Mouse (Mus musculus): ENCODE measurements around the gene Cse1l. TPM values are rescaled to one million over a fixed set of nuclear protein-coding genes. Genes with fewer than 3 reads are reported as not detected.

Gene Cse1l
- polyA plus RNA-seq, 1 experiment from 2014 or later: 118 TPM

DNA sequence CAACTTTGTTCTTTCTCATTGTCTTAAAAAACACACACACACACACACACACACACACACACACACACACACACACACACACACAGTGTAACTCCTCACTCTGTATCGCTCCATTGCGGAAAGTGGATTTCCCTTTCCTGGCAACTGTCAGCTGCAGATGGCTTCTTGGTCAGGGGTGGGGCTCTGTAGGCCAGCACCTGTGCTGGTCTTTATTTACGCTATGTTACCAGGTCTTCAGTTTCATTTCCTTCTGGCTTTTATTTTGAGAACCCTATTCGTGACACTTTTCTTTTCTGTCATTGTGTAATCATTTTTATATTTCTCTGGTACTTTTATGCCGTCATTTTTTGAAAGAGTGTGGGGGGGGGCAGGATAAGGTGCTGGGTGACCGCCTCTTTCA, 30.3 kb upstream of the Cse1l start:
- H3K27me3 ChIP-seq (ENCODE audit: control insufficient read depth, insufficient read depth, low read depth, low read length): no peaks in the 10 kb centered on the region
- no peak overlapping the region for H3K27ac ChIP-seq (ENCODE audit: low read length)
- no peak overlapping the region for H3K4me3 ChIP-seq (ENCODE audit: low read length)
- 80% methylated on average over 6 of the region's 6 CpGs for WGBS
- no peaks in the 10 kb centered on the region for H3K9me3 ChIP-seq (ENCODE audit: control insufficient read depth, low read length)
- H3K9ac ChIP-seq (ENCODE audit: low read length): no peak overlapping the region
- no peak overlapping the region for H3K4me2 ChIP-seq (ENCODE audit: low read depth, low read length)
- ATAC-seq (ENCODE audit: low read depth): no peak
- no peaks in the 10 kb centered on the region for H3K4me1 ChIP-seq (replicated peaks; ENCODE audit: control insufficient read depth, insufficient read depth, low read length)
- peaks cover 19% of the 10 kb centered on the region for H3K36me3 ChIP-seq (ENCODE audit: control insufficient read depth, insufficient read depth, low read length)

DNA sequence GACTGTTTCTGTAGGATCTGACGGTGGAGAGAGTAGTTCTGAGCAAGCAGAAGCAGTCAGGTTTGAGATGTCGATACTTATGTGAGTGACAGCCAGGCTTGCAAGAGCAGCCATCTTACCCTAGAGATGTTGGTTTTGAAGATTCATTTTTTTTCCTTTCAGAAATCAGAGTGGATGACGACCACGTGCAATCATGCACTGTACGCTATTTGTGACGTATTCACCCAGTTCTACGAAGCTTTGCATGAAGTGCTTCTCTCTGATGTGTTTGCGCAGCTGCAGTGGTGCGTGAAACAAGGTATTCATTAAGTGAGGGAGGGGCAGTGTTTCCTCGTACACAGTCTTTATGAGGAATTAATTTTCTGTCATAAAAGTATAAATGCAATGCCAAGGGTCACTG, 29.5 kb upstream of the Cse1l start:
- WGBS: 78% methylated on average over 10 of the region's 10 CpGs
- Histone ChIP-seq H3K36me3 (ENCODE audit: control insufficient read depth, insufficient read depth, low read length) (peaks cover 19% of the 10 kb centered on the region), H3K9ac (ENCODE audit: low read length) (no peak overlapping the region), H3K4me3 (ENCODE audit: low read length) (no peak overlapping the region), H3K4me2 (ENCODE audit: low read depth, low read length) (no peak overlapping the region), H3K4me1 (replicated peaks; ENCODE audit: control insufficient read depth, insufficient read depth, low read length) (no peaks in the 10 kb centered on the region), H3K9me3 (ENCODE audit: control insufficient read depth, low read length) (no peaks in the 10 kb centered on the region), H3K27ac (ENCODE audit: low read length) (no peak overlapping the region), H3K27me3 (ENCODE audit: control insufficient read depth, insufficient read depth, low read depth, low read length) (no peaks in the 10 kb centered on the region)
- ATAC-seq (ENCODE audit: low read depth): no peak

DNA sequence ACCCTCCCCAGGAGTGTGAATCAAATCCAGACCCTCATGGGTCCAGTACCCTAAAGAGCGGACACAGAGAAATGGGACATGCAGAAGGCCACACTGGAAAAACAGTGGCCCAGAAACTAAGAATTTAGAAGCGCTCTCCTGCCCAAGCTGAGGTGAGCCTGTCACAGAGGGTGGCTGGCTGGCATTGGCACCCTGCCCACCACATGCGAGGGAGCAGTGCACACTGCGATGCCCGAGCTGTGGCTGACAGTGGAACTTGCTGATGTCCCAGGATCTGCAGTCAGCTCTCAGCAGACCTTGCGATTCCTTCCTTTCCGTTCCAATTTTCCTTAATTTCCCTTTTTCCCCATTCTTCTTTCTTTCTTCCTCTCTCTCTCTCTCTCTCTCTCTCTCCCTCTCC, 20.8 kb upstream of the Cse1l start:
- no peaks in the 10 kb centered on the region for H3K27me3 ChIP-seq (ENCODE audit: control insufficient read depth, insufficient read depth, low read depth, low read length)
- H3K27ac ChIP-seq (ENCODE audit: low read length): no peak overlapping the region
- no peak overlapping the region for H3K4me2 ChIP-seq (ENCODE audit: low read depth, low read length)
- peaks cover 5% of the 10 kb centered on the region; the same call in 1 of the 2 replicates for H3K36me3 ChIP-seq (ENCODE audit: control insufficient read depth, insufficient read depth, low read length)
- no peaks in the 10 kb centered on the region for H3K9me3 ChIP-seq (ENCODE audit: control insufficient read depth, low read length)
- H3K9ac ChIP-seq (ENCODE audit: low read length): no peak overlapping the region
- ATAC-seq (ENCODE audit: low read depth): no peak
- H3K4me3 ChIP-seq (ENCODE audit: low read length): no peak overlapping the region
- H3K4me1 ChIP-seq (replicated peaks; ENCODE audit: control insufficient read depth, insufficient read depth, low read length): no peaks in the 10 kb centered on the region
- 83% methylated on average over 7 of the region's 7 CpGs for WGBS

DNA sequence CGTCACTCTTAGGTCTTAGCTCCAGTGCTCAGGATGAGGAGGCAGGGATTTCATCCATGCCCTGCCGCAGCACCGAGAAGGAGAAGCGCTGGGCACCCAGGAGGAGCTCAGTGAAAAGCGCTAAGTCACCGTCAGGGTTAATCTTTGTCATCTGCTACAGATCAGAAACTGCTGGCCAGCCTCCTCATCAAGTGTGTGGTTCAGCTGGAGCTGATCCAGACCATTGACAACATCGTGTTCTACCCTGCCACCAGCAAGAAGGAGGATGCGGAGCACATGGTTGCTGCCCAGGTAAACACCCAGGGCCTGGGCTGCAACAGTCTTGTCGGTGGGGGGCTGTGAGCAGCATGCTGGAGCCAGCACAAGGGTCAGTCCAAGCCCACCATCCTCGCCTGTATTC, 20.2 kb upstream of the Cse1l start:
- Histone ChIP-seq H3K4me2 (ENCODE audit: low read depth, low read length) (no peak overlapping the region), H3K36me3 (ENCODE audit: control insufficient read depth, insufficient read depth, low read length) (peaks cover 8% of the 10 kb centered on the region; the same call in 1 of the 2 replicates), H3K9me3 (ENCODE audit: control insufficient read depth, low read length) (no peaks in the 10 kb centered on the region), H3K4me3 (ENCODE audit: low read length) (no peak overlapping the region), H3K9ac (ENCODE audit: low read length) (no peak overlapping the region), H3K27ac (ENCODE audit: low read length) (no peak overlapping the region), H3K4me1 (replicated peaks; ENCODE audit: control insufficient read depth, insufficient read depth, low read length) (no peaks in the 10 kb centered on the region), H3K27me3 (ENCODE audit: control insufficient read depth, insufficient read depth, low read depth, low read length) (no peaks in the 10 kb centered on the region)
- ATAC-seq (ENCODE audit: low read depth): no peak
- 65% methylated on average over 10 of the region's 10 CpGs for WGBS

DNA sequence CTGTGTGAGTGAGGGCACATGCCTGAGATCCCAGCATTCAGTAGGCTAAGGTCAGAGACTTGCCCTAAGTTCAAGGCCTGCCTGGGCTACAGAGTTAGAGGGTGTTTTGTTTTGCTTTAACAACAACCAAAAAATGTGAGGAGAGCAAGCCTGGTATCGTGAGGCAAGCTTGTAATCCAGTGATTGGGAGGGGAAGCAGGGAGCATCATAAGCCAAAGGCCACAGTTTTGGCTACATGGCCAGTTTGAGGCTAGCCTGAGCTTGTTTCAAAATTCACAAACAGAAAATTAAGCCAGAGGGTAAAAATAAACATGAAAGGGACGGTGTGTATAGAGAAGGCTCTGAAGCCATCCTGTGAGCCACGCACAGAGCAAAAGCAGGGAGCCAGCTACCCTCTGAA, 19.6 kb upstream of the Cse1l start:
- Histone ChIP-seq H3K27ac (ENCODE audit: low read length) (no peak overlapping the region), H3K4me2 (ENCODE audit: low read depth, low read length) (no peak overlapping the region), H3K9me3 (ENCODE audit: control insufficient read depth, low read length) (no peaks in the 10 kb centered on the region), H3K36me3 (ENCODE audit: control insufficient read depth, insufficient read depth, low read length) (peaks cover 8% of the 10 kb centered on the region; the same call in 1 of the 2 replicates), H3K9ac (ENCODE audit: low read length) (no peak overlapping the region), H3K4me3 (ENCODE audit: low read length) (no peak overlapping the region), H3K4me1 (replicated peaks; ENCODE audit: control insufficient read depth, insufficient read depth, low read length) (no peaks in the 10 kb centered on the region), H3K27me3 (ENCODE audit: control insufficient read depth, insufficient read depth, low read depth, low read length) (no peaks in the 10 kb centered on the region)
- WGBS: 76% methylated on average over 3 of the region's 3 CpGs
- no peak for ATAC-seq (ENCODE audit: low read depth)

DNA sequence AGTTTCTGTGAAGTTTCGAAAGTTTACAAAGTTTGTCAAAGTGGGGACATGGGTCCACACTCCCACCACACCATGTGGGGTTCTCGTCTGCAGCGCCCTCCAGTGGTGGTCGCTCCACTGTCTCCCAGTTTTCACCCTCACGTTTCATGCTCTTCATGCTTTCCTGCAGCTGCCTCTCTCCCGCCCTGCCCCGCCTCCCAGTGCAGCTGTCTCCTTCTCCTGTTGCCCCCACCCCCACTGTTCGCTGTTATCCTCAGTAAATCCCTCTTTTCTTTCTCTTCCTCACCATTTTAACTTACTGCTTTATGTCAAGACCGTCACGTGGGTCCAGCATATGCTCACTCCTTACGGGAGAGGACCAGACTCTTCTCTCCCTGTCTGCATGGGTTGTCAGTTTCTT, 18.0 kb upstream of the Cse1l start:
- Histone ChIP-seq H3K9ac (ENCODE audit: low read length) (no peak overlapping the region), H3K4me3 (ENCODE audit: low read length) (no peak overlapping the region), H3K27ac (ENCODE audit: low read length) (no peak overlapping the region), H3K27me3 (ENCODE audit: control insufficient read depth, insufficient read depth, low read depth, low read length) (no peaks in the 10 kb centered on the region), H3K4me2 (ENCODE audit: low read depth, low read length) (no peak overlapping the region), H3K9me3 (ENCODE audit: control insufficient read depth, low read length) (no peaks in the 10 kb centered on the region), H3K4me1 (replicated peaks; ENCODE audit: control insufficient read depth, insufficient read depth, low read length) (no peaks in the 10 kb centered on the region), H3K36me3 (ENCODE audit: control insufficient read depth, insufficient read depth, low read length) (peaks cover 14% of the 10 kb centered on the region)
- 44% methylated on average over 11 of the region's 11 CpGs for WGBS
- ATAC-seq (ENCODE audit: low read depth): no peak

DNA sequence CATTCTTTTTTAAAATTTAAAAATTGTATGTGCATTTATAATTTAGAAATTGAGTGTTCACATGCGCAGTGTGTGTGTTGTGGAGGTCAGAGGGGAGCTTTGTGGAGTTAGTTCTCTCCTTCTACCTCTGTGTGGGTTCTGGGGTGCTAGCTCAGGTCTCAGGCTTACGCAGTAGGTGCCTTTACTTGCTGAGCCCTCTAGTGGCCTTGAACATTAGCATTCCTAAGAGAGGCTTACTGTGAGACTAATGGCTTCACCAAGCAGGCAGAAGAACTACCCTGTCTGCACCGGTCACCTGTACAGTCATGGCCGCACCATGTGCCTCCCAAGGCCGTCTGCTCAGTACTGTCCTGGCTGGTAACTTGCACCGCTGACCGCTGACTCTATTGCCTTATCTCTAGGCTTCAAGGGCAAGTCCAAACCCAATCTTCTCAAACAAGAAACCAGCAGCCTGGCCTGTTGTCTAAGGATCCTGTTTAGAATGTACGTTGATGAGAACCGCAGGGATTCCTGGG, 14.4 kb upstream of the Cse1l start:
- no peak overlapping the region for H3K9ac ChIP-seq (ENCODE audit: low read length)
- H3K4me2 ChIP-seq (ENCODE audit: low read depth, low read length): no peak overlapping the region
- H3K4me1 ChIP-seq (replicated peaks; ENCODE audit: control insufficient read depth, insufficient read depth, low read length): no peaks in the 10 kb centered on the region
- no peaks in the 10 kb centered on the region for H3K9me3 ChIP-seq (ENCODE audit: control insufficient read depth, low read length)
- H3K36me3 ChIP-seq (ENCODE audit: control insufficient read depth, insufficient read depth, low read length): peaks cover 21% of the 10 kb centered on the region
- no peaks in the 10 kb centered on the region for H3K27me3 ChIP-seq (ENCODE audit: control insufficient read depth, insufficient read depth, low read depth, low read length)
- WGBS: 79% methylated on average over 9 of the region's 9 CpGs
- no peak for ATAC-seq (ENCODE audit: low read depth)
- no peak overlapping the region for H3K4me3 ChIP-seq (ENCODE audit: low read length)
- no peak overlapping the region for H3K27ac ChIP-seq (ENCODE audit: low read length)

DNA sequence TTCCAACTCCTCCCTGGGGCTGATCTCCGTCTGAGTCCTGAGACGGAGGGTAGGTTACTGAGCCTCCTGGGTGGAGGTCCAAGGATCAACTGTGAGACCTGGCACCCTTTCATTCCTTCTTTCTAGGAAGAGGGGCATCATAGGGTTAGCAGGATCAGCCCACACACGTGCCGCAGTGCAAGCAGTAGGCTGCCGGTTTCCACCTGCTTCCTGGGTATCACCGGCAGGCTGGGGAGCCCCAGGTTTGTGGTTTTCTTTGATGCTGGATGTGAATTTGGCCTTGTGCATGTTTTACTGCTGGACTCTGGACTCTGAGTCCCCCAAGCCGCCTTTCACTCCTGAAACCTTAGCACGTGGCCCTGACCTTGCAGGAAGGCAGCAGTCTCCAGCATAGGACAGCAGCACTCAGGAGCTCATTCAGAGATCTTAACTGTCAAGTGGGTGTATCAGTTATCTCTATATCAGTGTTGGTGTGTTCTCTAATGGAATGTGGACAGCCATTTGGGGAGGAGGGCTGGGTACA, 13.6 kb upstream of the Cse1l start:
- no peak overlapping the region for H3K4me2 ChIP-seq (ENCODE audit: low read depth, low read length)
- no peaks in the 10 kb centered on the region for H3K9me3 ChIP-seq (ENCODE audit: control insufficient read depth, low read length)
- no peak overlapping the region for H3K9ac ChIP-seq (ENCODE audit: low read length)
- H3K27me3 ChIP-seq (ENCODE audit: control insufficient read depth, insufficient read depth, low read depth, low read length): no peaks in the 10 kb centered on the region
- ATAC-seq (ENCODE audit: low read depth): no peak
- no peak overlapping the region for H3K27ac ChIP-seq (ENCODE audit: low read length)
- no peaks in the 10 kb centered on the region for H3K4me1 ChIP-seq (replicated peaks; ENCODE audit: control insufficient read depth, insufficient read depth, low read length)
- no peak overlapping the region for H3K4me3 ChIP-seq (ENCODE audit: low read length)
- H3K36me3 ChIP-seq (ENCODE audit: control insufficient read depth, insufficient read depth, low read length): peaks cover 21% of the 10 kb centered on the region
- WGBS: 87% methylated on average over 8 of the region's 8 CpGs

DNA sequence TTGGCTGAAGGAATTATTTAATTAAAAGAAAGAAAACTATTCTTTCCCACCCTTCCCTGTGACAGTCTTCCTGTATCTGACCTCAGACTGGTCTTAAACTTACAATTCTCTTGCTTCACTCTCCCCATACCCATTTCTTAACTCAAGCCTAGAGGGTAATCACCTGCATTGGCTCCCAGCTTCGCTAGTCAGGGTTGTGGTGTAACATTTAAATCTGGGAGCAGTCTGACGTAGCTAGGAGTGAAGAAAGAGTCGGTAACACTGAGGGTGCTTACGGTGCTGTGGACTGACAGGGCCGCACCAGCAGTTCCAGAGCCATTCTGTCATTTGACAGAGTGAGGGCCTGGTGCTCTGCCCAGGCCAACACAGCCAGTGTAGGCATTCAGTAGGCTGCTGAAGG, 12.8 kb upstream of the Cse1l start:
- Histone ChIP-seq H3K4me2 (ENCODE audit: low read depth, low read length) (no peak overlapping the region), H3K9me3 (ENCODE audit: control insufficient read depth, low read length) (no peaks in the 10 kb centered on the region), H3K27ac (ENCODE audit: low read length) (no peak overlapping the region), H3K9ac (ENCODE audit: low read length) (no peak overlapping the region), H3K27me3 (ENCODE audit: control insufficient read depth, insufficient read depth, low read depth, low read length) (no peaks in the 10 kb centered on the region), H3K36me3 (ENCODE audit: control insufficient read depth, insufficient read depth, low read length) (peaks cover 21% of the 10 kb centered on the region), H3K4me1 (replicated peaks; ENCODE audit: control insufficient read depth, insufficient read depth, low read length) (no peaks in the 10 kb centered on the region), H3K4me3 (ENCODE audit: low read length) (no peak overlapping the region)
- no peak for ATAC-seq (ENCODE audit: low read depth)
- 90% methylated on average over 5 of the region's 5 CpGs for whole genome bisulfite sequencing

DNA sequence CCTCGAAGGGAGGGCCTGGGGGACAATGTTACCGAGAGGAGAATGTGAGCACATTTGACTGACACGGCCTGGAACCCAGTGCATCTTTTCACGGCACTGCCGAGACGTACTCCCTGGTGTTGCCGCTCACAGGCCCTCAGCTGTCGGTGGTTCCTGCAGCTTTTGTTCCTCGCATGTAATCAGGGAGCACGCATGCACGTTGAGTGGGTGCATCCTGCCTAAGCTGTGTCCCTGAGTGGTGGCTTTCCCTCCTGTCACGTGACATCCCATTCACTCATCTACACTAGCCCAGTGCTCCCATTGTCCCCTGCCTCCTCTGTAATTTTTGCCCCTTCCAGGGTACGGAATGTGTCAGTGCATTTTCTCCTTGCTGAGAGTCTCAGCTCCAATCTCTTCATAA, 9.5 kb upstream of the Cse1l start:
- Histone ChIP-seq H3K4me3 (ENCODE audit: low read length) (no peak overlapping the region), H3K27ac (ENCODE audit: low read length) (no peak overlapping the region), H3K36me3 (ENCODE audit: control insufficient read depth, insufficient read depth, low read length) (peaks cover 18% of the 10 kb centered on the region; the same call in 1 of the 2 replicates), H3K9me3 (ENCODE audit: control insufficient read depth, low read length) (no peaks in the 10 kb centered on the region), H3K9ac (ENCODE audit: low read length) (no peak overlapping the region), H3K4me2 (ENCODE audit: low read depth, low read length) (no peak overlapping the region), H3K4me1 (replicated peaks; ENCODE audit: control insufficient read depth, insufficient read depth, low read length) (no peaks in the 10 kb centered on the region), H3K27me3 (ENCODE audit: control insufficient read depth, insufficient read depth, low read depth, low read length) (no peaks in the 10 kb centered on the region)
- 84% methylated on average over 13 of the region's 13 CpGs for WGBS
- ATAC-seq (ENCODE audit: low read depth): no peak
